Mouse (Mus musculus): ENCODE measurements at regions not wholly inside any gene's neighbourhood (a gene's known extent, or its start where the extent isn't known, plus 50 kb on each side); places are given as distances from the start of the nearest gene placed in this dataset.

GRCm38 (mm10) chrX:126465838-126466237 is 349.8 kb downstream of the 4932411N23Rik start:
- peak; percentile 35 for DNase-seq (ENCODE audit: low read depth)

Measured in 416B (cell line).